Mouse (Mus musculus): Measurements from ENCODE around the gene Ptgir. TPM values are rescaled to one million over a fixed set of nuclear protein-coding genes. Genes with fewer than 3 reads are reported as not detected.

The Ptgir gene
- polyA plus RNA-seq, 1 experiment = 5.7 TPM

- H3ac ChIP-seq (ENCODE audit: control insufficient read depth, insufficient read length, low read depth) = no peak overlapping the region
- H3K36me3 ChIP-seq (ENCODE audit: control insufficient read depth, insufficient read depth) = no peaks in the 10 kb centered on the region
- no peaks in the 10 kb centered on the region for H3K27me3 ChIP-seq (ENCODE audit: control insufficient read depth, insufficient read depth, insufficient read length)
- TF ChIP-seq MYOD1 (IDR thresholded peaks at IDR 0.05; ENCODE audit: control insufficient read depth, insufficient read length, low read depth) (no peak), USF1 (IDR thresholded peaks at IDR 0.05; ENCODE audit: low read depth) (no peak), CEBPB (IDR thresholded peaks at IDR 0.05; ENCODE audit: low read depth) (no peak), FOSL1 (IDR thresholded peaks at IDR 0.05; ENCODE audit: insufficient read depth, low read length, poor library complexity, severe bottlenecking) (no peak), CTCF (IDR thresholded peaks at IDR 0.05; ENCODE audit: control insufficient read depth, insufficient read depth, insufficient read length) (no peak), MAX (IDR thresholded peaks at IDR 0.05) (no peak)
- no peak overlapping the region for H3K4me3 ChIP-seq (ENCODE audit: insufficient read depth, poor library complexity, severe bottlenecking)
- H3K79me3 ChIP-seq (ENCODE audit: low read depth) = no peaks in the 10 kb centered on the region
- H3K79me2 ChIP-seq (ENCODE audit: control insufficient read depth, insufficient read depth) = no peaks in the 10 kb centered on the region
Observed at GRCm38 (mm10) chr7:16883162-16883561, 23.1 kb upstream of the Ptgir start.

- TF ChIP-seq MAX (IDR thresholded peaks at IDR 0.05) (no peak), USF1 (IDR thresholded peaks at IDR 0.05; ENCODE audit: low read depth) (no peak), CEBPB (IDR thresholded peaks at IDR 0.05; ENCODE audit: low read depth) (no peak), MYOG (IDR thresholded peaks at IDR 0.05; ENCODE audit: control insufficient read depth, extremely low read depth, insufficient read length) (no peak), FOSL1 (IDR thresholded peaks at IDR 0.05; ENCODE audit: insufficient read depth, low read length, poor library complexity, severe bottlenecking) (no peak), CTCF (IDR thresholded peaks at IDR 0.05; ENCODE audit: control insufficient read depth, insufficient read depth, insufficient read length) (no peak), MYOD1 (IDR thresholded peaks at IDR 0.05; ENCODE audit: control insufficient read depth, insufficient read length, low read depth) (no peak)
- no peaks in the 10 kb centered on the region for H3K27me3 ChIP-seq (ENCODE audit: control insufficient read depth, insufficient read depth, insufficient read length)
- H3K79me2 ChIP-seq (ENCODE audit: control insufficient read depth, insufficient read depth) = no peaks in the 10 kb centered on the region
- H3K36me3 ChIP-seq (ENCODE audit: control insufficient read depth, insufficient read depth) = no peaks in the 10 kb centered on the region
- no peak overlapping the region for H3ac ChIP-seq (ENCODE audit: control insufficient read depth, insufficient read length, low read depth)
- no peaks in the 10 kb centered on the region for H3K79me3 ChIP-seq (ENCODE audit: low read depth)
- H3K4me3 ChIP-seq (ENCODE audit: insufficient read depth, poor library complexity, severe bottlenecking) = no peak overlapping the region
Observed at GRCm38 (mm10) chr7:16884334-16884733, 22.0 kb upstream of the Ptgir start.

GRCm38 (mm10) chr7:16885271-16885776 is 21.0 kb upstream of the Ptgir start:
- H3K36me3 ChIP-seq (ENCODE audit: control insufficient read depth, insufficient read depth) = no peaks in the 10 kb centered on the region
- no peaks in the 10 kb centered on the region for H3K27me3 ChIP-seq (ENCODE audit: control insufficient read depth, insufficient read depth, insufficient read length)
- no peak overlapping the region for H3ac ChIP-seq (ENCODE audit: control insufficient read depth, insufficient read length, low read depth)
- no peaks in the 10 kb centered on the region for H3K79me3 ChIP-seq (ENCODE audit: low read depth)
- no peak overlapping the region for H3K4me3 ChIP-seq (ENCODE audit: insufficient read depth, poor library complexity, severe bottlenecking)
- no peaks in the 10 kb centered on the region for H3K79me2 ChIP-seq (ENCODE audit: control insufficient read depth, insufficient read depth)
- TF ChIP-seq MAX (IDR thresholded peaks at IDR 0.05) (no peak), MYOD1 (IDR thresholded peaks at IDR 0.05; ENCODE audit: control insufficient read depth, insufficient read length, low read depth) (no peak), FOSL1 (IDR thresholded peaks at IDR 0.05; ENCODE audit: insufficient read depth, low read length, poor library complexity, severe bottlenecking) (no peak), CTCF (IDR thresholded peaks at IDR 0.05; ENCODE audit: control insufficient read depth, insufficient read depth, insufficient read length) (no peak), USF1 (IDR thresholded peaks at IDR 0.05; ENCODE audit: low read depth) (no peak), CEBPB (IDR thresholded peaks at IDR 0.05; ENCODE audit: low read depth) (no peak), MYOG (IDR thresholded peaks at IDR 0.05; ENCODE audit: control insufficient read depth, extremely low read depth, insufficient read length) (no peak)

GRCm38 (mm10) chr7:16885905-16886304 is 20.4 kb upstream of the Ptgir start:
- H3K79me2 ChIP-seq (ENCODE audit: control insufficient read depth, insufficient read depth) = no peaks in the 10 kb centered on the region
- H3K79me3 ChIP-seq (ENCODE audit: low read depth) = no peaks in the 10 kb centered on the region
- no peak overlapping the region for H3K4me3 ChIP-seq (ENCODE audit: insufficient read depth, poor library complexity, severe bottlenecking)
- H3ac ChIP-seq (ENCODE audit: control insufficient read depth, insufficient read length, low read depth) = no peak overlapping the region
- TF ChIP-seq CTCF (IDR thresholded peaks at IDR 0.05; ENCODE audit: control insufficient read depth, insufficient read depth, insufficient read length) = no peak
- no peak for TF ChIP-seq USF1 (IDR thresholded peaks at IDR 0.05; ENCODE audit: low read depth)
- TF ChIP-seq FOSL1 (IDR thresholded peaks at IDR 0.05; ENCODE audit: insufficient read depth, low read length, poor library complexity, severe bottlenecking) = no peak
- TF ChIP-seq CEBPB (IDR thresholded peaks at IDR 0.05; ENCODE audit: low read depth) = no peak
- TF ChIP-seq MYOD1 (IDR thresholded peaks at IDR 0.05; ENCODE audit: control insufficient read depth, insufficient read length, low read depth) = no peak
- no peak for TF ChIP-seq MYOG (IDR thresholded peaks at IDR 0.05; ENCODE audit: control insufficient read depth, extremely low read depth, insufficient read length)
- no peak for TF ChIP-seq MAX (IDR thresholded peaks at IDR 0.05)
- H3K27me3 ChIP-seq (ENCODE audit: control insufficient read depth, insufficient read depth, insufficient read length) = no peaks in the 10 kb centered on the region
- H3K36me3 ChIP-seq (ENCODE audit: control insufficient read depth, insufficient read depth) = no peaks in the 10 kb centered on the region

- Histone ChIP-seq H3K79me2 (ENCODE audit: control insufficient read depth, insufficient read depth) (no peaks in the 10 kb centered on the region), H3ac (ENCODE audit: control insufficient read depth, insufficient read length, low read depth) (no peak overlapping the region), H3K36me3 (ENCODE audit: control insufficient read depth, insufficient read depth) (no peaks in the 10 kb centered on the region), H3K27me3 (ENCODE audit: control insufficient read depth, insufficient read depth, insufficient read length) (no peaks in the 10 kb centered on the region), H3K79me3 (ENCODE audit: low read depth) (no peaks in the 10 kb centered on the region), H3K4me3 (ENCODE audit: insufficient read depth, poor library complexity, severe bottlenecking) (no peak overlapping the region)
- no peak for TF ChIP-seq USF1 (IDR thresholded peaks at IDR 0.05; ENCODE audit: low read depth)
- no peak for TF ChIP-seq CEBPB (IDR thresholded peaks at IDR 0.05; ENCODE audit: low read depth)
Observed at GRCm38 (mm10) chr7:16890536-16890935, 15.8 kb upstream of the Ptgir start.

GRCm38 (mm10) chr7:16890944-16891343 is 15.3 kb upstream of the Ptgir start:
- H3K79me2 ChIP-seq (ENCODE audit: control insufficient read depth, insufficient read depth) = no peaks in the 10 kb centered on the region
- TF ChIP-seq CEBPB (IDR thresholded peaks at IDR 0.05; ENCODE audit: low read depth) = no peak
- no peak for TF ChIP-seq CTCF (IDR thresholded peaks at IDR 0.05; ENCODE audit: control insufficient read depth, insufficient read depth, insufficient read length)
- no peak overlapping the region for H3K4me3 ChIP-seq (ENCODE audit: insufficient read depth, poor library complexity, severe bottlenecking)
- no peak overlapping the region for H3ac ChIP-seq (ENCODE audit: control insufficient read depth, insufficient read length, low read depth)
- H3K27me3 ChIP-seq (ENCODE audit: control insufficient read depth, insufficient read depth, insufficient read length) = no peaks in the 10 kb centered on the region
- no peaks in the 10 kb centered on the region for H3K36me3 ChIP-seq (ENCODE audit: control insufficient read depth, insufficient read depth)
- H3K79me3 ChIP-seq (ENCODE audit: low read depth) = no peaks in the 10 kb centered on the region

Data from C2C12 (cell line).